Mouse (Mus musculus) neural tube, embryonic 14.5 days (tissue): ENCODE measurements around the gene Smad5. TPM values are rescaled to one million over a fixed set of nuclear protein-coding genes. Genes with fewer than 3 reads are reported as not detected.

Source experiments
- ATAC-seq: fragments of 200-750 bp; cut with Nextera tagmentation; 2 replicates; pipeline ENCODE4 v1.8.0; 2017; ENCODE audit warnings: low read depth, mild to moderate bottlenecking, moderate TSS enrichment, moderate library complexity
- H3K27ac ChIP-seq: fragments of 300-500 bp; sonication (generic); 2 replicates; pipeline ENCODE4 v1.5.1; 2014; ENCODE audit warnings: low read depth, mild to moderate bottlenecking, control low read depth, low read length, moderate library complexity, mixed read lengths
- H3K27me3 ChIP-seq: fragments of 300-500 bp; sonication (generic); 2 replicates; pipeline ENCODE4 v1.6.1; 2014; ENCODE audit warnings: low read length; ENCODE audit not compliant: control insufficient read depth, insufficient read depth
- H3K36me3 ChIP-seq: fragments of 300-500 bp; sonication (generic); 2 replicates; pipeline ENCODE4 v1.6.1; 2014; ENCODE audit warnings: low read length, mixed read lengths; ENCODE audit not compliant: control insufficient read depth, insufficient read depth
- H3K4me1 ChIP-seq: fragments of 300-500 bp; sonication (generic); 2 replicates; pipeline ENCODE4 v1.6.1; 2014; ENCODE audit warnings: low read length; ENCODE audit not compliant: control insufficient read depth, insufficient read depth
- H3K4me2 ChIP-seq: fragments of 300-500 bp; sonication (generic); 2 replicates; pipeline ENCODE4 v1.6.1; 2014; ENCODE audit warnings: mild to moderate bottlenecking, low read depth, low read length, control low read depth
- H3K4me3 ChIP-seq: fragments of 300-500 bp; sonication (generic); 2 replicates; pipeline ENCODE4 v1.5.1; 2014; ENCODE audit warnings: low read depth, low read length, control low read depth, mixed read lengths
- H3K9ac ChIP-seq: fragments of 300-500 bp; sonication (generic); replicated peaks from 2 replicates; pipeline ENCODE4 v1.6.1; 2014; ENCODE audit warnings: low read depth, mild to moderate bottlenecking, control low read depth, low read length, mixed read lengths
- H3K9me3 ChIP-seq: fragments of 300-500 bp; sonication (generic); 2 replicates; pipeline ENCODE4 v1.6.1; 2016; ENCODE audit warnings: low read length; ENCODE audit not compliant: control insufficient read depth
- WGBS: fragments of 180-500 bp; shearing (Covaris S2); extraction: QIAGEN DNeasy Blood & Tissue Kit; methylation state at CpG from one replicate; pipeline ENCODE4 v1.1.7; 2014; 5-methylcytosine and 5-hydroxymethylcytosine counted together
- polyA plus RNA-seq: library from polyadenylated mRNA; unstranded; fragments of >200 nt; fragmentation: Nextera tagmentation; extraction: Ambion mirVana; gene quantifications from 2 replicates; pipeline ENCODE4 v1.2.1, GENCODE M21; 2014

Gene Smad5
- polyA plus RNA-seq, 1 experiment from 2014 or later, result 33.2 TPM

- no peak overlapping the region for H3K4me3 ChIP-seq
- no peaks in the 10 kb centered on the region for H3K4me1 ChIP-seq
- ATAC-seq, result no peak
- no peak overlapping the region for H3K4me2 ChIP-seq
- no peaks in the 10 kb centered on the region for H3K27me3 ChIP-seq
- no peak overlapping the region for H3K27ac ChIP-seq
- H3K9ac ChIP-seq, result no peak overlapping the region
- peaks cover 21% of the 10 kb centered on the region for H3K36me3 ChIP-seq
- no peaks in the 10 kb centered on the region for H3K9me3 ChIP-seq
- 92% methylated on average over 7 of the region's 7 CpGs for WGBS
Measured at GRCm38 (mm10) chr13:56741691-56742090, 38.9 kb downstream of the Smad5 start.

GRCm38 (mm10) chr13:56742325-56742901, 39.6 kb downstream of the Smad5 start:
- no peak overlapping the region for H3K9ac ChIP-seq
- no peak overlapping the region for H3K4me3 ChIP-seq
- no peak for ATAC-seq
- H3K27ac ChIP-seq, result no peak overlapping the region
- WGBS, result 72% methylated on average over 6 of the region's 6 CpGs
- H3K4me1 ChIP-seq, result no peaks in the 10 kb centered on the region
- no peaks in the 10 kb centered on the region for H3K27me3 ChIP-seq
- peaks cover 17% of the 10 kb centered on the region for H3K36me3 ChIP-seq
- no peak overlapping the region for H3K4me2 ChIP-seq
- no peaks in the 10 kb centered on the region for H3K9me3 ChIP-seq

- Histone ChIP-seq H3K4me1 (no peaks in the 10 kb centered on the region), H3K27me3 (peaks cover 10% of the 10 kb centered on the region), H3K4me2 (no peak overlapping the region), H3K9me3 (no peaks in the 10 kb centered on the region), H3K27ac (no peak overlapping the region), H3K4me3 (no peak overlapping the region), H3K36me3 (no peaks in the 10 kb centered on the region), H3K9ac (no peak overlapping the region)
- ATAC-seq, result no peak
- WGBS, result 84% methylated on average over 10 of the region's 10 CpGs
Measured at GRCm38 (mm10) chr13:56746739-56747532, 44.1 kb downstream of the Smad5 start.

- peaks cover 4% of the 10 kb centered on the region; the same call in 1 of the 2 replicates for H3K4me1 ChIP-seq
- H3K4me2 ChIP-seq, result no peak overlapping the region
- no peak for ATAC-seq
- no peak overlapping the region for H3K4me3 ChIP-seq
- peaks cover 15% of the 10 kb centered on the region for H3K27me3 ChIP-seq
- no peak overlapping the region for H3K27ac ChIP-seq
- no peaks in the 10 kb centered on the region for H3K36me3 ChIP-seq
- no peaks in the 10 kb centered on the region for H3K9me3 ChIP-seq
- H3K9ac ChIP-seq, result no peak overlapping the region
- WGBS, result 79% methylated on average over 8 of the region's 8 CpGs
Measured at GRCm38 (mm10) chr13:56747554-56747953, 44.7 kb downstream of the Smad5 start.

GRCm38 (mm10) chr13:56749377-56749776, 46.6 kb downstream of the Smad5 start:
- ATAC-seq, result no peak

GRCm38 (mm10) chr13:56751774-56752173, 49.0 kb downstream of the Smad5 start:
- no peak overlapping the region for H3K4me3 ChIP-seq
- peaks cover 32% of the 10 kb centered on the region for H3K27me3 ChIP-seq
- H3K36me3 ChIP-seq, result no peaks in the 10 kb centered on the region
- H3K4me2 ChIP-seq, result peak overlapping the region; percentile 92; the same call in 1 of the 2 replicates
- no peak overlapping the region for H3K27ac ChIP-seq
- 12% methylated on average over 5 of the region's 5 CpGs for WGBS
- no peaks in the 10 kb centered on the region for H3K9me3 ChIP-seq
- H3K4me1 ChIP-seq, result peaks cover 14% of the 10 kb centered on the region; the same call in 1 of the 2 replicates
- no peak overlapping the region; the same call in 1 of the 2 replicates for H3K9ac ChIP-seq
- ATAC-seq, result no peak

More at GRCm38 (mm10) chr13:56749377-56749776, 46.6 kb downstream of the Smad5 start:
- Histone ChIP-seq H3K27me3 (peaks cover 31% of the 10 kb centered on the region), H3K4me3 (no peak overlapping the region), H3K9ac (no peak overlapping the region), H3K27ac (no peak overlapping the region), H3K4me1 (peaks cover 14% of the 10 kb centered on the region; the same call in 1 of the 2 replicates), H3K4me2 (no peak overlapping the region), H3K9me3 (no peaks in the 10 kb centered on the region), H3K36me3 (no peaks in the 10 kb centered on the region)
- 83% methylated on average over 7 of the region's 7 CpGs for WGBS

GRCm38 (mm10) chr13:56752474-56753191, 49.8 kb downstream of the Smad5 start:
- peaks cover 14% of the 10 kb centered on the region; the same call in 1 of the 2 replicates for H3K4me1 ChIP-seq
- peak overlapping the region; percentile 92 for H3K4me2 ChIP-seq
- H3K4me3 ChIP-seq, result peak overlapping the region; percentile 41
- peaks cover 32% of the 10 kb centered on the region for H3K27me3 ChIP-seq
- WGBS, result 2% methylated on average over 38 of the region's 41 CpGs
- no peaks in the 10 kb centered on the region for H3K36me3 ChIP-seq
- H3K27ac ChIP-seq, result no peak overlapping the region
- H3K9ac ChIP-seq, result peak overlapping the region; percentile 47
- no peaks in the 10 kb centered on the region for H3K9me3 ChIP-seq
- ATAC-seq, result no peak

- ATAC-seq, result peak; percentile 47; the same call in 1 of the 2 replicates
- Histone ChIP-seq H3K9ac (peak within 1 kb of the TSS; percentile 47), H3K4me1 (peaks cover 14% of the 10 kb centered on the region; the same call in 1 of the 2 replicates), H3K9me3 (no peaks in the 10 kb centered on the region), H3K27ac (no peak within 1 kb of the TSS), H3K4me3 (peak within 1 kb of the TSS; percentile 41), H3K27me3 (peaks cover 32% of the 10 kb centered on the region), H3K36me3 (no peaks in the 10 kb centered on the region), H3K4me2 (peak within 1 kb of the TSS; percentile 92)
- under 1% methylated on average over 67 of the region's 71 CpGs for WGBS
Measured at GRCm38 (mm10) chr13:56753192-56753951, 50.6 kb downstream of the Smad5 start, which contains the start of gene Gm45623. Gene Gm45623 (minus strand): TSS chr13:56753827.
